Mouse (Mus musculus): ENCODE data around the gene Megf11.
A peak's percentile ranks its signal among the peaks of the same experiment; 100 is the strongest.

Gene Megf11

GRCm38 (mm10) chr9:64393914-64394596 lies 8.6 kb downstream of the Megf11 start:
- DNase-seq (ENCODE audit: low read depth), result peak; percentile 70

- no peak for DNase-seq (ENCODE audit: low read depth)
Measured at GRCm38 (mm10) chr9:64395238-64395920, 10.0 kb downstream of the Megf11 start.

GRCm38 (mm10) chr9:64397108-64397507 lies 11.7 kb downstream of the Megf11 start:
- DNase-seq (ENCODE audit: low read depth), result peak; percentile 66

- DNase-seq (ENCODE audit: low read depth), result no peak
Measured at GRCm38 (mm10) chr9:64399121-64399520, 13.7 kb downstream of the Megf11 start.

GRCm38 (mm10) chr9:64402141-64402540 lies 16.7 kb downstream of the Megf11 start:
- DNase-seq (ENCODE audit: low read depth), result no peak

GRCm38 (mm10) chr9:64406841-64407240 lies 21.4 kb downstream of the Megf11 start:
- DNase-seq (ENCODE audit: low read depth), result no peak

GRCm38 (mm10) chr9:64407390-64407970 lies 22.1 kb downstream of the Megf11 start:
- no peak for DNase-seq (ENCODE audit: low read depth)

GRCm38 (mm10) chr9:64408821-64409220 lies 23.4 kb downstream of the Megf11 start:
- DNase-seq (ENCODE audit: low read depth), result no peak

- no peak for DNase-seq (ENCODE audit: low read depth)
Measured at GRCm38 (mm10) chr9:64420471-64420870, 35.0 kb downstream of the Megf11 start.

GRCm38 (mm10) chr9:64421986-64422616 lies 36.7 kb downstream of the Megf11 start:
- no peak for DNase-seq (ENCODE audit: low read depth)

GRCm38 (mm10) chr9:64423912-64424311 lies 38.5 kb downstream of the Megf11 start:
- no peak for DNase-seq (ENCODE audit: low read depth)

GRCm38 (mm10) chr9:64436121-64436520 lies 50.7 kb downstream of the Megf11 start:
- no peak for DNase-seq (ENCODE audit: low read depth)

GRCm38 (mm10) chr9:64440101-64440500 lies 54.7 kb downstream of the Megf11 start:
- no peak for DNase-seq (ENCODE audit: low read depth)

GRCm38 (mm10) chr9:64445981-64446380 lies 60.6 kb downstream of the Megf11 start:
- no peak for DNase-seq (ENCODE audit: low read depth)

- no peak for DNase-seq (ENCODE audit: low read depth)
Measured at GRCm38 (mm10) chr9:64447070-64447469, 61.6 kb downstream of the Megf11 start.

GRCm38 (mm10) chr9:64447522-64447921 lies 62.1 kb downstream of the Megf11 start:
- DNase-seq (ENCODE audit: low read depth), result peak; percentile 47

- DNase-seq (ENCODE audit: low read depth), result peak; percentile 82
Measured at GRCm38 (mm10) chr9:64452769-64453168, 67.3 kb downstream of the Megf11 start.

GRCm38 (mm10) chr9:64454196-64454595 lies 68.8 kb downstream of the Megf11 start:
- peak; percentile 50 for DNase-seq (ENCODE audit: low read depth)

- no peak for DNase-seq (ENCODE audit: low read depth)
Measured at GRCm38 (mm10) chr9:64455910-64456309, 70.5 kb downstream of the Megf11 start.

GRCm38 (mm10) chr9:64457596-64457995 lies 72.2 kb downstream of the Megf11 start:
- no peak for DNase-seq (ENCODE audit: low read depth)

- DNase-seq (ENCODE audit: low read depth), result no peak
Measured at GRCm38 (mm10) chr9:64461568-64462308, 76.3 kb downstream of the Megf11 start.

- no peak for DNase-seq (ENCODE audit: low read depth)
Measured at GRCm38 (mm10) chr9:64462870-64463269, 77.4 kb downstream of the Megf11 start.

All from 416B (cell line).